Mouse (Mus musculus) WW6 (cell line): Measurements from ENCODE around the gene Galm.
"Not testable (repeated sequence)": the region's sequence is repeated elsewhere in the genome, so short reads cannot be mapped to it uniquely, and the experiment has no call there.

Experiments used
- DNase-seq: peaks from one replicate; pipeline ENCODE4 v3.0.0-alpha.2; 2013; ENCODE audit warnings: low read depth, low spot score

The Galm gene

DNA sequence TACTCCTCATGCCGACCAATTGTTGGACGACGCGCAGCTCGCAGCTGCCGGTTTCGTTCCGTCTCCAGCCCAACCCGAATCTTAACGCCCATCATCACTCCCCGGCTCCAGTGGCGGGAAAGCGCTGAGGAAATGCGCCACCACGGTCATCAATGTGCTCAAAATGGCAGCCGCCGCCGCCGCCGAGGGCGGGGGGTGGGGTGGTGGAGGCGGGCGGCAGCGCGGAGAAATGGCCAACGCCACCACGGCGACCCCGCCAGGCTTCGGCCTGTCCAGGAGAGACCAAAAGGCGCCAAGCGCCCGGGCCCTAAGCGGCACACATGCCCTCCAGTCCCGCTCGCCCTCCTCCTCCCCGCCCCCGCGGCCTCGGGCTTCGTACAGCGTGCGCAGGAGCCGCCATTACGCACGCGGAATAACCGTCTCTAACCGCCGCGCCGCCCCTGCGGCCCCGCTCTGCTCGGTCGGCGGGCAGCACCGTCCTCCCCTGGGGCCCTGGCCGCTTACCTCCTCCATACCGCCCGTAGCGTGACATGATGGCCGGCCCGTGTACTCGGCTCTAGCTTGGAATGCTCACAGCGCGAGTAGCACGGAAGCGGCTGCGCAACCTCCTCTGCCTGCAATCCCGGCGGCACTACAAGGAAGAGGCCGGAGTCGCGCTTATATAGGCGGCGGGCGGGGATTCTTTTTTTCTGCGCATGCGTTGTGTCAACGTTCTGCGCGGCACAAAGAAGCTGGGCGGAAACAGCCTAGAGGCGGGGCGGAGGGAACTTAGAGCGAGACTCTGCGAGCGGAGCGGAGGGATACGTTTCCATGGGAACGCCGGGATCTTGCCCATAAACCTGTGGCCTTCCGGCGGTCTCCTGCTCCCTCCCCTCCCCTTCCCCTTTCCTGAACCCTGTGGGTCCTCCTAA lies 79.7 kb downstream of the Galm start, which contains the start of the genes Srsf7 and Ttc39d:
TSS of gene Srsf7 (minus strand) at position 637 of the 911 bp plus-strand sequence.
TSS of gene Ttc39d (plus strand) at position 790 of the 911 bp plus-strand sequence.
- peak; percentile 97 for DNase-seq

DNA sequence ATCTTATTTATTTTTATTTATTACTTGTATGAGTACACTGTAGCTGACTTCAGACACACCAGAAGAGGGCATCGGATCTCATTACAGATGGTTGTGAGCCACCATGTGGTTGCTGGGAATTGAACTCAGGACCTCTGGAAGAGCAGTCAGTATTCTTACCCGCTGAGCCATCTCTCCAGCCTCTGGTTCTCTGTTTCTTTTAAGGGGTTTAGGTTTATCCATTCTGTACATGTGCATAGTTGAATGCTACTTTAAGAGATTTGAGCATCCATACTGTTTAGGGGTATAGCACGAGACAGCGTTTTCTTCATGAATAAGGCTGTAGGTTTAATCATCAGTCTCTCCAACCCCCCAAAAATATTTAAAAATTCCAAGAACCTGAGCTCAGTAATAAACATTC lies 86.7 kb downstream of the Galm start:
- not testable (repeated sequence) for DNase-seq

DNA sequence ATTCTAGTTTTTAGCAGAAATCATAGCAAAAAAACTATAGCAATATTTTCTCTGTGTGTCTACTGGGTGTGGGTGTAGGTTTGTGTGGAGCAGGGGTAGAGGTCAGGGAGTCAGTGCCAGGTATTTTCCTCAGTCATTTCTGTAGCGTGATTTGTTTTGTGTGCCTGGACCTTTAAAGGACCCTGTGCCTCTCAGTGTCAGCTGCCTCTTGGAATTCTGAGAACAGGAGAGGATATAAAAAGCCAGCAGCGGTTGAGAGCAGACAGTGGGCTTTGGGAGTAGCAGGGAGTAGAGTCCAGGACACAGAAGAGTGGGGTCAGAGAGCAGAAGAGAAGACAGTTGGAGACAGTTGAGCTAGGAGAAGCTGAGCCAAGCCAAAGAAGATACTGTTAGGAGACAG lies 92.9 kb downstream of the Galm start:
- DNase-seq = no peak

DNA sequence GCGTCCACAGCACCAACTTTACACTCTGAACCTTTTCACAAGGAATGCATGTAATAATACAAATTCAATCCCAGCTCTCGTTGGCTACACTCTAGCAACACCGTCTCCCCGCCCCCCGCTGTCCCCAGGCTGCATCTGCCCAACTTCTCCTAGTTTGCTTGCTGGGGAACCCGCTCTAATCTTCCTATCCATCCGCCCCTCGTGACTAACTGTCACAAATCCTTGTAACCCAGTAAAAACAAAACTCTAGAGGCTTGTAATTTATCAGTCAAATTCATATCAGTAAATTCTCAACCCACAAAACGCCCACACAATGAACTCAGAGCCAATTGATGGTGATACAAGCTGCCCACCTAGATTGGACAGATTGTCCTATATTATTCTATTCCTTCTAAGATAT lies 93.9 kb downstream of the Galm start:
- DNase-seq = no peak

DNA sequence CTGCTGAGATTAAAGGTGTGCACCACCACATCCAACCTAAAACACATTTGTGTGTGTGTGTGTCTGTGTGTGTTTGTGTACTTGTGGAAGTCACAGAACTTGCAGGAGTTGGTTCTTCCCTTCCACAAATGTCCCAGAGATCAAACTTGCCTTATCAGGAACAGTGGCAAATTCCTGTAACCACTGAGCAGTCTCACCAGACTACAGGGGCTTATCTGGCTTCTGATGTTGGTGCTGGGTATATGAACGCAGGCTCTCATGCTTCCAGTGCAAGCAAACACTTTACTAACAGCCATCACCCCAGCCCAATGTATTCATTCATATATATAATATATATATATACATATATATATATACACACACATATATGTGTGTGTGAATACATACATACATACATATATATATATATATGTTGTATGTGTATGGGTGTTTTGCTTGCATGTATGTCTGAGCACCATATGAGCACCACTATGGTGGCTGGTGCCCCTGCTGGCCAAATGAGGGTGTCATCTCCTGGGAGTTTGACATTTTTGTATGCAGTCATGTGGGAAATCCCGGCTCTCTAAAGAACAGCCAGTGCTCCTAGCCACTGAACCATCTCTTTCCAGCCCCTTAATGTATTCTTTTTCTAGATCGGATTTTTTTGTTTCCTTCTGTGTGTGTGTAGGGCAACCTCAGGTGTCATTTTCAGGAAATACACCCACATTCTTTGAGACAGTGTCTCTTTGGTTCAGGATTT lies 94.8 kb downstream of the Galm start:
- no peak for DNase-seq

DNA sequence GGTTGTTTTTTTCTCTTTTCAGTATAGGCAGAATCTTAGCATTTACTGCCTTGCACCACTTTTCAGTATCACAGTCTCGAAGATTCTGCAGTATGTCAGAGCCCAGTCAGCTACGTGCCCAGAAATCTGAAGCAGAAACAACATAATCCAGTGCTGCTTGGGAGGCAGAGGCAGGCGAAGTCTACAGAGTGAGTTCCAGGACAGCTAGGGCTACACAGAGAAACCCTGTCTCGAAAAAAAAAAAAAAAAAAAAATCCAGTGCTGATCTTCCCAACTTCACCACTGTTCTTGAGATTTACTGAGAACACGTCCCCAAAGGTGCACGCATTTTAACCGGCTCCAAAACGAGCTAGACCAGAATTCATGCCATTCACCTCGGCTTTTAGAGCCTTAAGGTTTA lies 96.6 kb downstream of the Galm start:
- DNase-seq = no peak

DNA sequence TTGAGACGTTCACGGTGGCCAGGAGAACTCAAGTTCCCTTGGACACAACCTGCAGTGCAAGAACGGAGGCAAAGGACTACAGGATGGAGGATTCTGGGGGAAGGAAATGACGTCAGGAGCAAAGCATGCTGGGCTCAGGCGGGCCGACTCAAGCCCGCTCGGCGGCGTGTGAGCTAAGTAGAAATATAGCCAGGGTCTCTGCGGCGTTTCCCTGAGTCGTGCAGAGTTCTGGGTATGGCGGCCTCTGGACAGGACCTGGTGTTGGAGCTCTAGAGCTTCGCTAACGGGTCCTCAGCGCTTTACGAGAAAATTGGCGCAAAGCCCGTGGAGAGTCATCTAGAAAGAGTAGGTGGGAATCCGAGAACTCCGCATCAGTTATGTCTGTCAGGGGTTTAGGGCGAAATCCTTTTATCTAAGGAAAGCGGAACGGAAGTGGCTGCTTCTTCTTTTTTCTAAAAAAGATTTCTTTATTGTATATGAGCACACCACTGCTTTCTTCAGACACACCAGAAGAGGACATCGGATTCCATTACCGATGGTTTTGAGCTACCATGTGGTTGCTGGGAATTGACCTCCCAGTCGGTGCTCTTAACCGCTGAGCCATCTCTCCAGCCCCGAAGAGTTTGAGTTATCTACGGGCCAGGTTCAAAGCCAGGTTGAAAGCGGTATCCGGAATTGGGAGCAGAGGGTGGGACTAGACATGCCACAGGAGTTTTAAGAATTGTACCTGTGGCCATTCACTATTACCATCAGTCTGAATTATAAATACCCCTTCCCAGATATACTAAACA lies 97.2 kb downstream of the Galm start, which contains the start of gene Gemin6:
TSS of gene Gemin6 (plus strand) at position 116 of the 791 bp plus-strand sequence.
- DNase-seq = peak; percentile 79

DNA sequence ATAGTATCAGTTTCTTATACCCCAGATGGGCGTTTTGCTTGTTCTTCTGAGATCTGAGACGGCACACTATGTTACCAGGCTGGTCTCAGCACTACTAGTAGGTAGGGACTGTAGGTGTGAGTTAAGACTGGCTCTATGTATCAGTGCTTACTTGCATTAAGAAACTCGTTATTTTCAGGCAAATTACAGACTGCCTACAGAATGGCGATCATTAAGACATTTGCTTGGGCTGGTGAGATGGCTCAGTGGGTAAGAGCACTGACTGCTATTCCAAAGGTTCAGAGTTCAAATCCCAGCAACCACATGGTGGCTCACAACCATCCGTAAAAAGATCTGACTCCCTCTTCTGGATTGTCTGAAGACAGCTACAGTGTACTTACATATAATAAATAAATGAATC lies 97.9 kb downstream of the Galm start:
- DNase-seq = not testable (repeated sequence)

DNA sequence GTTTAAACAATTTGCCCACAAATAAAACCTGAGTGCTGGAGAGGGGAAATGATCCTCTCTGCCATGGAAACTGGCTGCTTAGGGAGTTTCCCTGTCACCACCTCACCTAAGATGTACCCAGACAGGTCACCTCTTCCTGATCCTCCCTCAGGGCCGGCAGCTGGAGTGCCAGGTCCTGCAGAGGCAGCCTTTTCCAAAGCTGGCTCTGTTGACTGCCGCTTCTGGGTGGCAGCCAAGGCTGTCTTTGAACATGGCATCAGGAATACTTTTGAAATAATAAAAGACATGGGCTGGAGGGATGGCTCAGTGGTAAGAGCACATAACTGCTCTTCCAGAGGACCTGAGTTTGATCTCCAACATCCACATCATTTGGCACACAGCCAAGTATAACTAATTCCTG lies 102.1 kb downstream of the Galm start:
- no peak for DNase-seq

DNA sequence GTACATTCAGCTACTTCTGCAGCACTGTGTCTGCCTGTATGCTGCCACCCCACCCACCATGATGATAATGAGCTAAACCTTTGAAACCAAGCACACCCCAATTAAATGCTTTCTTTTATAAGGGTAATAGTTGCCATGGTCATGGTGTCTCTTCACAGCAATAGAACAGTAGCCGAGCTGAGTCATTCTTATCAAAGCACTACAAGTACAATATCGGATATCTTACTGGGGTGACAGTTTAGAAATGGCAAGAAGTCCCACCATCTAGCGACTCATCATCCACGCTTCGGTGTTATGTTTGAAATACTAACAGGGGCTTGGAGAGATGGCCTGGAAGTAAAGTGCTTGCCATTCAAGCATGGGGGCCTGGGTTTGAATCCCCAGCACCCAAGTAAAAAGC lies 106.6 kb downstream of the Galm start:
- no peak for DNase-seq

DNA sequence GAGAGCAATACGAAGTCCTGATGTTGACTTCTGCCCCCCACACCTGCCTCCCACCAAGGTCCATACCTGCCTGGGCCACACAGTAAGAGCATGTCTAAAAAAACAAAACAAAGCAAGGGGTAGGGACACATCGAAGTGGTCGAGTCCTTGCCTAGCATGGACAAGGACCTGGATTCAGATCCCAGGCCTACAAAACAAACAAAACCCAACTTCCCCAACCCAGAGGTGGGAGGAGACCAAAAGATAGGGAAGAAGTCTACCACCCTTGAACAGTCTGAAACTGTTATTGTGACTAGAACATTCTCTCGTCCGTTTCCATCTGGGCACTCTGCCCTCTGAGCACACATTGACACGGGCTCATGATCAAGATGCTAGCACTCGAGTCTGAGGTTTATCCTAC lies 107.1 kb downstream of the Galm start:
- DNase-seq = no peak
